Mouse (Mus musculus) frontal cortex, adult 2 months (tissue): Measurements from ENCODE around the gene Gm5751. TPM values are rescaled to one million over a fixed set of nuclear protein-coding genes. Genes with fewer than 3 reads are reported as not detected.
"Not testable (repeated sequence)": the region's sequence is repeated elsewhere in the genome, so short reads cannot be mapped to it uniquely, and the experiment has no call there.

ENCODE experiments used
- DNase-seq, 2 experiments: peaks; one replicate each; pipeline ENCODE4 v3.0.0; 2022; ENCODE audit warnings: low spot score in 1 of 2; ENCODE audit errors: extremely low spot score in 1 of 2
- polyA plus RNA-seq: library from polyadenylated mRNA; depleted of rRNA; stranded (reverse); fragments of >200 nt; gene quantifications from 2 replicates; pipeline ENCODE4 v1.2.3, GENCODE M21; 2012; rRNA removed

Gm5751 gene
- not detected in 2 replicates for polyA plus RNA-seq

DNA sequence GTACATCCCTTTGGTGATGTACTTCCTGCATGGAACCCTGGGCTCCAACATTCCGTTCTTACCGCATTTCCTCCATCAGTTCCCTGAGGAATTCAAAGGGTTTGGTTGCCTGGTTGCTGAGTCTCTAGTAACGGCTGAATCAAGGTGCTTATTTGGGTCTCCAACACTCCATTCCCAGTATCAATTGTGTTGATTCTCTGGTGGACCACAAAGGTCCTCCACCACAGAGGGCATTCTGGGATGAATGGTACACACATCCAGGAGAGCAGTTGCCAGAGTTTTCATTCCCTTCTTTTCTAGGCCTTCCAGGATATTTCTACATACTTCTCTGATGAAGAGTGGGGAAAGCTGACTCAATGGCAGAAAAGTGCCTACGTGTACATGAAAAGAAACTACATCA lies at the start of gene Gm5751:
TSS of gene Gm5751 (plus strand) at position 301 of the 400 bp plus-strand sequence.
- DNase-seq: not testable (repeated sequence)

DNA sequence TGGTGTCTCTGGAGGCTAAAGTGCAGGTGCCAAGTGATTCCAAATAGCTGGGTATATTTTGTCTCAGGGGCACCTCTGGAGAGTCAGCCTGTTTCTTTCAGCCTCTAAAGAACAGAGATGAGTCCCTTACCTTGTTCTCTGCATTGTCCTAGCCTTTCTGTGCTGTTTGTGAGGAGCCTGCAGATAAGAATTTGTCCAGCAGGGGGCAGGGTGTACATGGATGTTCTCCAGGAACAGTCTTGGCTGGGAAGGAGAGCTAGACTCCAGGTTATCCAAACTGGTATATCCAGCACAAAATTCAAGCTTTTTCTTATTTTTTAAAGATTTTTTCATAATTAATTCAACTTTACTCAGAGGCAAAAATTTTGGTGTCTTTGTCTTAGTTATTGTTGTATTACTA lies 42.0 kb upstream of the Gm5751 start:
- peak; percentile 4 to 78 for DNase-seq

DNA sequence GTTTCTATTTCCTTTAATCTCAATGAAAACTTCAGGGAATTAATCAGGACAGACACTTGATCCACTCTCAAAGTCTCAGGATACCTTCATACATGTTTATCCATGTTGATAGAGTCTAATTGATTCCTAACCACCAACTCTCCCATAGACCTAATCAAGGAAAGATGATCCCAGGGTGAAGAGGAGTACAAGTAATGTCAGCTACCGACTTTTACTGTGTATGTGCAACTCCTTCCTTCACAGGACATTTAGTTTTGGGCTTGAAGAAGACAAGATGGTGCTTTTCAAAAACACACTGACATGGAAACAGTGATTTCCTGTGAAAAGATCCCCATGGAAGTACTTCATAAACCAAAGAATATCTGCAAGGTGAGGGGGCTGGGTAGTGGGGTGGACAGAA lies 30.4 kb upstream of the Gm5751 start, which contains the start of gene Gm6592:
TSS of gene Gm6592 (plus strand) at position 301 of the 400 bp plus-strand sequence.
- no peak for DNase-seq

- DNase-seq: no peak
Measured at GRCm38 (mm10) chrX:8852486-8852885, 21.6 kb upstream of the Gm5751 start.

DNA sequence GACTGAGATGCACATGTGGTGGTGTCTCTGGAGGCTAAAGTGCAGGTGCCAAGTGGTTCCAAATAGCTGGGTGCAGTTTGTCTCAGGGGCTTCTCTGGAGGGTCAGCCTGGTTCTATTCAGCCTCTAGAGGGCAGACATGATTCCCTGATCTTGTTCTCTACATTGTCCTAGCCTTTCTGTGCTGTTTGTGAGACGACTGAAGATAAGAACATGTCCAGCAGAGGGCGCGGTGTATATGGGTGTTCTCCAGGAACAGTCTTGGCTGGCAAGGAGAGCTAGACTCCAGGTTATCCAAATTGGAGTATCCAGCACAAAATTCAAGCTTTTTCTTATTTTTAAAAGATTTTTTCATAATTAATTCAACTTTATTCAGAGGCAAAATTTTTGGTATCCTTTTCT lies 9.7 kb upstream of the Gm5751 start:
- DNase-seq: peak; percentile 66 to 90

- DNase-seq: no peak
Measured at GRCm38 (mm10) chrX:8884336-8884735, 10.3 kb downstream of the Gm5751 start.

GRCm38 (mm10) chrX:8891975-8892342 lies 17.9 kb downstream of the Gm5751 start:
- DNase-seq: no peak

DNA sequence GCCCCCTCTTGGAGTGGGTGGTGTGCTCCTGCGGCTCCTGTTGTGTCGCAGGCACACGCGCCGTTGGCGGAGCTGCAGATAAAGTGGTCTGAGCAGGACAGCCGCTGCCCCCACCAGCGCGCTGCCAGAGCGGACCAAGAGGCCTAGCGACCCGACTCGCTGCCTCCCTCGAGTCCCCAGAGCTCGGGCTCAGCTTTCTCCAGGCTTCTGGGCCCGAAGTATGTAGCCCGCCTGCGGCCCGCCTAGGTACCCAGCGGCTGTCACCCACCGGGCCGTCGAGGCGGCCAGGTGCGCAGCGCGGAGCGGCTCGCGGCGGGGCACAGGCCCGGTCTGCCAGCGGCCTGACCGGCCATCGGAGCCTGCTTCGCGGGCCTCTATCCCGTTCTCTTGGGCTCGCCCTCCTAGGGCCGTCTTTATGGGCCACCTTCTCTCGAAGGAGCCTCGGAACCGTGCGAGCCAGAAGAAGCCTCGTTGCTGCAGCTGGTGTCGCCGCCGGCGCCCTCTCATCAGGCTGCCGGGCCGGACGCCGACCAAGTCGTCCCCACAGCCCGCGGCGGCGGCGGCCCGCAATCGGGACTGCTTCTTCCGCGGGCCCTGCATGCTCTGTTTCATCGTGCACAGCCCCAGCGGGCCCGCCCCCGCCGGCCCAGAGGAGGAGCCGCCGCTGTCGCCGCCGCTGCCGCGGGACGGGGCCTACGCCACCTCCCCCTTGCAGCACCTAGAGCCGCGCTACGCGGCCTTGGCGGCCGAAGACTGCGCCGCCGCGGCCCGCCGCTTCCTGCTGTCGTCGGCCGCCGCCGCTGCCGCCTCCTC lies 18.5 kb downstream of the Gm5751 start, which contains the start of gene B630019K06Rik:
TSS of gene B630019K06Rik (plus strand) at position 40 of the 813 bp plus-strand sequence.
- DNase-seq: peak in 1 of 2 experiments; percentile 47

DNA sequence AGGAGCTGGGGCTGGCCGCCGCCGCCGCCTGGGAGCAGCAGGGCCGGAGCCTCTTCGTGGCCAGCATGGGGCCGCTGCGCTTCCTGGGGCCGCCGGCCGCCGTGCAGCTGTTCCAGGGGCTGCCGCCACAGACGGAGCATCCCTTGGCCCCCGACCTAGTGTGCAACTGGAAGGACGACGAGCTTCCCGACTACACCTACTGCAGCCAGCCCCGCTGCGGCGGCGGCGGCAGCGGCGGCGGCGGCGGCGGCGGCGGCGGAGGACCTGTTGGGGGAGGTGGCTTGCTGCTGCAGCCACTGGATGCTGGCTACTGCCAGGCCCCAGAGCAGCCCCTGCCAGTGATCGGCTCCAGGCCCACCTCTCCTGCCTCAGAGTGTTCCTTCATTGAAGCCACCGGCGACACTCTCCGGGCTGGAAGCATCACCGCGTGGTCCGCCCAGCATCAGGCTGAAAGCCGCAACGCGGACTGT lies 19.2 kb downstream of the Gm5751 start:
- DNase-seq: peak in 1 of 2 experiments; percentile 11

- DNase-seq: no peak
Measured at GRCm38 (mm10) chrX:8900823-8901222, 26.8 kb downstream of the Gm5751 start.

DNA sequence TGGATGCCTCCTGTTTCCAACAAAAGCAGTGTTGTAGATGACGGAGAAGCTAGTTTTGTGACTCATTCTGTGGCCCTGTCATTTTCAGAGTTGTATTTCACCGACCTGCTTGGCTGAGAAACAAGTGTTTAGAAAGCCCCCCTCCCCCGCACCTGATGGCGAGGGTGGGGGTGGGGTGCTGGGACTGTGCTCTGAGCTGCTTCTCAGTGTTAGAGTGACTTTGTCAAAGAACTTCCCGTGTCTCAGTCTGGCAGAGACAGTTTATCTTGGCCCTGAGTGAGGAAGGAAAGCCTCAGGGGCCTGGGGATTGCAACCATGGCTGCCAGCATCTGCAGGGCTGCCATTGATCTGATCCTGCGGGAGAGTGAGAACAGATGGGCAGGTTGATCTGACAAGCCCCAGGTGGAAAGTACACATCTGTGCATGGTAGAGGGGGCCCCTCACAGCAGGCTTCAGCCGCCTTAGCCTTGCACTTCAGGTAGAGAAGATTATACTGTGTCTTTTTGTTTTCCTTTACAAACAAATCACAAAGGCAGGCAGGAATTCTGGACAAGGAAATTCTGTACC lies 27.9 kb downstream of the Gm5751 start:
- peak in 1 of 2 experiments; percentile 20 for DNase-seq

GRCm38 (mm10) chrX:8921080-8921479 lies 47.0 kb downstream of the Gm5751 start:
- no peak for DNase-seq

GRCm38 (mm10) chrX:8921813-8922607 lies 48.0 kb downstream of the Gm5751 start:
- DNase-seq: peak in 1 of 2 experiments; percentile 20

- no peak for DNase-seq
Measured at GRCm38 (mm10) chrX:8927308-8927707, 53.3 kb downstream of the Gm5751 start.

Other genes starting within 250 kb of the Gm5751 start
- 0.32 TPM in 1 of 2 replicates, not detected in the other for gene Ssxb8, start 183.4 kb upstream of the Gm5751 start, polyA plus RNA-seq
- gene Ssx9, start 125.8 kb upstream of the Gm5751 start, polyA plus RNA-seq: not detected in 2 replicates
- gene Ssxb5, start 70.6 kb upstream of the Gm5751 start, polyA plus RNA-seq: not detected in 2 replicates
- not detected in 2 replicates for gene Gm6592, start 30.3 kb upstream of the Gm5751 start, polyA plus RNA-seq
- gene B630019K06Rik, start 18.1 kb downstream of the Gm5751 start, polyA plus RNA-seq: 20.0 and 20.4 TPM in 2 replicates
- not detected in 2 replicates for gene Fthl17b, start 88.7 kb downstream of the Gm5751 start, polyA plus RNA-seq
- not detected in 2 replicates for gene Fthl17c, start 102.3 kb downstream of the Gm5751 start, polyA plus RNA-seq
- gene Fthl17d, start 112.5 kb downstream of the Gm5751 start, polyA plus RNA-seq: not detected in 2 replicates
- not detected in 2 replicates for gene Fthl17e, start 159.2 kb downstream of the Gm5751 start, polyA plus RNA-seq
- gene Fthl17f, start 188.8 kb downstream of the Gm5751 start, polyA plus RNA-seq: not detected in 2 replicates
- not detected in 2 replicates for gene 4930402K13Rik, start 230.3 kb downstream of the Gm5751 start, polyA plus RNA-seq